Mouse (Mus musculus): ENCODE measurements around the gene St13.

St13 gene

GRCm38 (mm10) chr15:81399638-81400315 is at the start of gene St13, which contains the start of gene Xpnpep3:
Gene St13, minus strand, starts transcription at chr15:81400077.
Gene Xpnpep3, plus strand, starts transcription at chr15:81400138.
- peak; percentile 99 for DNase-seq

GRCm38 (mm10) chr15:81448463-81448862 is 48.6 kb upstream of the St13 start:
- DNase-seq, result peak; percentile 82

GRCm38 (mm10) chr15:81439236-81439635 is 39.4 kb upstream of the St13 start:
- DNase-seq, result no peak

- no peak for DNase-seq
Observed at GRCm38 (mm10) chr15:81438345-81438744, 38.5 kb upstream of the St13 start.

GRCm38 (mm10) chr15:81431195-81431594 is 31.3 kb upstream of the St13 start:
- no peak for DNase-seq

- DNase-seq, result no peak
Observed at GRCm38 (mm10) chr15:81427947-81428346, 28.1 kb upstream of the St13 start.

- no peak for DNase-seq
Observed at GRCm38 (mm10) chr15:81425311-81425710, 25.4 kb upstream of the St13 start.

- no peak for DNase-seq
Observed at GRCm38 (mm10) chr15:81422156-81422681, 22.3 kb upstream of the St13 start.

GRCm38 (mm10) chr15:81421454-81421853 is 21.6 kb upstream of the St13 start:
- no peak for DNase-seq

GRCm38 (mm10) chr15:81418065-81418464 is 18.2 kb upstream of the St13 start:
- DNase-seq, result no peak

GRCm38 (mm10) chr15:81416763-81417310 is 17.0 kb upstream of the St13 start:
- peak; percentile 60 for DNase-seq

- no peak for DNase-seq
Observed at GRCm38 (mm10) chr15:81408199-81408598, 8.3 kb upstream of the St13 start, which contains the start of gene Dnajb7. Gene Dnajb7, minus strand, starts transcription at chr15:81408299.

- DNase-seq, result no peak
Observed at GRCm38 (mm10) chr15:81405008-81405407, 5.1 kb upstream of the St13 start.

GRCm38 (mm10) chr15:81399297-81399637 is 610 bp downstream of the St13 start:
- no peak for DNase-seq

GRCm38 (mm10) chr15:81398189-81398588 is 1.7 kb downstream of the St13 start:
- no peak for DNase-seq

- no peak for DNase-seq
Observed at GRCm38 (mm10) chr15:81394211-81394915, 5.5 kb downstream of the St13 start.

GRCm38 (mm10) chr15:81392997-81393396 is 6.9 kb downstream of the St13 start:
- peak; percentile 15 for DNase-seq

- DNase-seq, result no peak
Observed at GRCm38 (mm10) chr15:81386327-81386726, 13.6 kb downstream of the St13 start.

GRCm38 (mm10) chr15:81378845-81379244 is 21.0 kb downstream of the St13 start:
- no peak for DNase-seq

- DNase-seq, result no peak
Observed at GRCm38 (mm10) chr15:81374621-81375020, 25.3 kb downstream of the St13 start.

- DNase-seq, result no peak
Observed at GRCm38 (mm10) chr15:81370356-81370755, 29.5 kb downstream of the St13 start.

GRCm38 (mm10) chr15:81368601-81369000 is 31.3 kb downstream of the St13 start:
- no peak for DNase-seq

- DNase-seq, result no peak
Observed at GRCm38 (mm10) chr15:81366241-81366640, 33.6 kb downstream of the St13 start.

- DNase-seq, result no peak
Observed at GRCm38 (mm10) chr15:81365246-81365645, 34.6 kb downstream of the St13 start.

All from lung, postnatal 14 days (tissue).